Mouse (Mus musculus): ENCODE results near the gene Sirt6. TPM values are rescaled to one million over a fixed set of nuclear protein-coding genes. Genes with fewer than 3 reads are reported as not detected.

The Sirt6 gene
- polyA plus RNA-seq, 1 experiment = 19.7 TPM

Other genes starting within 250 kb of the Sirt6 start
- gene Fzr1, start 249.3 kb downstream of the Sirt6 start, polyA plus RNA-seq (2012; rRNA removed) = 81.5 and 85.5 TPM in 2 replicates
- 48.2 and 60.4 TPM in 2 replicates for gene Dohh, start 243.4 kb downstream of the Sirt6 start, polyA plus RNA-seq (2012; rRNA removed)
- gene Gm48551, start 243.3 kb downstream of the Sirt6 start, polyA plus RNA-seq (2012; rRNA removed) = 3.3 and 3.7 TPM in 2 replicates
- gene Gm48552, start 238.8 kb downstream of the Sirt6 start, polyA plus RNA-seq (2012; rRNA removed) = 0.98 and 4.1 TPM in 2 replicates
- 2,134 and 4,482 TPM in 2 replicates for gene Smim24, start 234.7 kb downstream of the Sirt6 start, polyA plus RNA-seq (2012; rRNA removed)
- gene Nfic, start 172.2 kb downstream of the Sirt6 start, polyA plus RNA-seq (2012; rRNA removed) = 10.5 and 11.6 TPM in 2 replicates
- 2.3 and 5.3 TPM in 2 replicates for gene Celf5, start 145.1 kb downstream of the Sirt6 start, polyA plus RNA-seq (2012; rRNA removed)
- 242 and 319 TPM in 2 replicates for gene Ncln, start 131.4 kb downstream of the Sirt6 start, polyA plus RNA-seq (2012; rRNA removed)
- 4.4 and 4.8 TPM in 2 replicates for gene S1pr4, start 127.7 kb downstream of the Sirt6 start, polyA plus RNA-seq (2012; rRNA removed)
- 1.6 and 2.3 TPM in 2 replicates for gene Gna15, start 103.6 kb downstream of the Sirt6 start, polyA plus RNA-seq (2012; rRNA removed)
- gene Gna11, start 82.6 kb downstream of the Sirt6 start, polyA plus RNA-seq (2012; rRNA removed) = 402 and 684 TPM in 2 replicates
- 1,252 and 1,560 TPM in 2 replicates for gene Aes, start 68.3 kb downstream of the Sirt6 start, polyA plus RNA-seq (2012; rRNA removed)
- gene Tle2, start 53.2 kb downstream of the Sirt6 start, polyA plus RNA-seq (2012; rRNA removed) = 11.3 and 13.5 TPM in 2 replicates
- gene Tle6, start 26.7 kb downstream of the Sirt6 start, polyA plus RNA-seq (2012; rRNA removed) = 7.3 and 8.8 TPM in 2 replicates
- gene BC025920, start 21.5 kb downstream of the Sirt6 start, polyA plus RNA-seq (2012; rRNA removed) = 1.1 and 1.4 TPM in 2 replicates
- gene Ankrd24, start 743 bp upstream of the Sirt6 start, polyA plus RNA-seq (2012; rRNA removed) = 9.6 and 11.8 TPM in 2 replicates
- 0.37 and 0.40 TPM in 2 replicates for gene Gm10778, start 21.3 kb upstream of the Sirt6 start, polyA plus RNA-seq (2012; rRNA removed)
- gene Zfp433, start 77.0 kb upstream of the Sirt6 start, polyA plus RNA-seq (2012; rRNA removed) = 0.48 and 0.77 TPM in 2 replicates
- 0.37 and 0.57 TPM in 2 replicates for gene Gm3055, start 143.4 kb upstream of the Sirt6 start, polyA plus RNA-seq (2012; rRNA removed)
- not detected in 2 replicates for gene Gm4767, start 184.4 kb upstream of the Sirt6 start, polyA plus RNA-seq (2012; rRNA removed)
- 0.35 and 0.53 TPM in 2 replicates for gene Gm32687, start 236.1 kb upstream of the Sirt6 start, polyA plus RNA-seq (2012; rRNA removed)